24 mouse cellular contexts compared by ENCODE assay signal in the genomic region with DNA sequence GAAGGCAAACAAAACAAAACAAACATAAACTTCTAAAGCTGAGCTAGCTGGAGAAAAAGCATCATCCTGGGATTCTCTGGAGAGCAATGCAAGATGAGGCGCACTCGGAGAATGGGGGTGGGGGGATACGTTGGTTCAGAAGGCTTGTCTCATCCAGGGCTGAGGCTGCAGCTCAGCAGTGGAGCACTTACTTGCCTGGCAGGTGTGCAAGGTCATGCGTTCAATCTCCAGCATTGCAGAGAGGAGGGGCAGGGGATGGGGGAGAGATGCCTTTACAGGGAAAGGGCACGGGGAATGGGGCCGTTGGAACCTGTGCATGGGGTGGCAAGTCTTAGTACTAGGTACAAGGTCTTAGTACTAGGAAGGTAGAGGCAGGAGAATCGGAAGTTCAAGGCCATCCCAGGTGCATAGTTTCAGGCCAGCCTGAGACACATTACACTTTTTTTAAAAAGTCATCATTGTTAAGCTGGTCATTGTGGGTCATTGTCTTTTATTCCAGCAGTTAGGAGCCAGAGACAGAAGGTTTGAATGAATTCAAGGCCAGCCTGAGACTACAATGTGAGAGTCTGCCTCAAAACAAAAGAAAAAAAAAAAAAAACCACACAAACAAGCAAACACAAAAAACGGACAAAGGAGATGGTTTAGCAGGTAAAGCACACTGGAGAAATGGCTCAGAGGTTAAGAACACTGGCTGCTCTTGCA. TPM values are rescaled to one million over a fixed set of nuclear protein-coding genes. Genes with fewer than 3 reads are reported as not detected.
A peak's percentile ranks its signal among the peaks of the same experiment; 100 is the strongest.
DNase-seq lines count a peak whose midpoint lies in the region; ATAC-seq and TF ChIP-seq lines count a peak whose summit lies in the region.
"Had no signal": no experiment of that assay in that cellular context is flagged by ENCODE, and none has a peak within 500 bp of the region (broad histone marks: within the 10 kb centered on the region; RNA-seq: fewer than 3 reads in every experiment).

No protein-coding gene starts in this region.

- no peaks in the 10 kb centered on the region for H3K9me3 ChIP-seq in kidney, postnatal 0 days (replicated peaks; ENCODE audit: low read length)
- H3K9me3 ChIP-seq in kidney, embryonic 16.5 days (ENCODE audit: low read length) = no peaks in the 10 kb centered on the region
- H3K9me3 ChIP-seq in ES-E14 (ENCODE audit: control insufficient read depth, insufficient read depth, low read depth, low read length) = peaks cover 4% of the 10 kb centered on the region; the same call in 1 of the 2 replicates
- no peaks in the 10 kb centered on the region for H3K9me3 ChIP-seq in limb, embryonic 14.5 days (ENCODE audit: control insufficient read depth, low read length)
- H3K9me3 ChIP-seq: embryonic facial prominence, embryonic 12.5 days; forebrain, embryonic 15.5 days; heart, embryonic 15.5 days; hindbrain, embryonic 10.5 days; hindbrain, embryonic 15.5 days had no signal

- TF ChIP-seq POLR2A in heart, adult 2 months (IDR thresholded peaks at IDR 0.05; ENCODE audit: insufficient read depth, low read depth, low read length) = no peak
- no peak for TF ChIP-seq POLR2A in limb, embryonic 14.5 days (IDR thresholded peaks at IDR 0.05; ENCODE audit: borderline replicate concordance, extremely low read depth, insufficient read depth, insufficient read length)

- in situ Hi-C loops in ES-E14 (cut with MboI; ENCODE audit: low sequenced_read_pairs in 2 of 2, unreplicated experiment in 2 of 2) = no loop called here

- WGBS in heart, adult 2 months = 90% methylated on average over 8 of the region's 8 CpGs
- WGBS in kidney, postnatal 0 days = 78% methylated on average over 8 of the region's 8 CpGs
- 66% methylated on average over 8 of the region's 8 CpGs for WGBS in kidney, embryonic 16.5 days
- WGBS in limb, embryonic 14.5 days = 56% methylated on average over 8 of the region's 8 CpGs

- no peak overlapping the region for H3K4me2 ChIP-seq in kidney, postnatal 0 days (ENCODE audit: low read length)
- H3K4me2 ChIP-seq in kidney, embryonic 16.5 days (replicated peaks; ENCODE audit: low read depth, low read length) = no peak overlapping the region
- no peak overlapping the region for H3K4me2 ChIP-seq in limb, embryonic 14.5 days (replicated peaks; ENCODE audit: low read depth, low read length, severe bottlenecking)

- intact Hi-C loops in heart, adult 2 months (cut with DNase I) = no loop called here

- no peaks in the 10 kb centered on the region for H3K79me2 ChIP-seq in heart, adult 2 months (replicated peaks; ENCODE audit: control insufficient read depth, insufficient read depth, low read length)

- H3K9ac ChIP-seq in heart, adult 2 months (ENCODE audit: low read depth, low read length) = no peak overlapping the region
- H3K9ac ChIP-seq in kidney, postnatal 0 days (ENCODE audit: low read depth, low read length) = no peak overlapping the region
- no peak overlapping the region for H3K9ac ChIP-seq in kidney, embryonic 16.5 days (replicated peaks; ENCODE audit: low read length)
- no peak overlapping the region for H3K9ac ChIP-seq in ES-E14 (ENCODE audit: insufficient read depth, low read depth, low read length, poor library complexity, severe bottlenecking)
- H3K9ac ChIP-seq in limb, embryonic 14.5 days (ENCODE audit: low read depth, low read length, severe bottlenecking) = no peak overlapping the region
- H3K9ac ChIP-seq: forebrain, embryonic 15.5 days; hindbrain, embryonic 15.5 days had no signal

- no peak for TF ChIP-seq EP300 in heart, adult 2 months (IDR thresholded peaks at IDR 0.05; ENCODE audit: insufficient read depth, low read depth, low read length)

- no peaks in the 10 kb centered on the region for H3K36me3 ChIP-seq in heart, adult 2 months (ENCODE audit: control insufficient read depth, insufficient read depth, low read length)
- no peaks in the 10 kb centered on the region for H3K36me3 ChIP-seq in kidney, postnatal 0 days (ENCODE audit: insufficient read depth, low read length)
- no peaks in the 10 kb centered on the region for H3K36me3 ChIP-seq in kidney, embryonic 16.5 days (ENCODE audit: insufficient read depth, low read length)
- H3K36me3 ChIP-seq in ES-E14 (ENCODE audit: control insufficient read depth, insufficient read depth, low read length, poor library complexity, severe bottlenecking) = no peaks in the 10 kb centered on the region
- H3K36me3 ChIP-seq in limb, embryonic 14.5 days (ENCODE audit: control insufficient read depth, insufficient read depth, low read length) = no peaks in the 10 kb centered on the region
- H3K36me3 ChIP-seq: embryonic facial prominence, embryonic 12.5 days; forebrain, embryonic 15.5 days; heart, embryonic 15.5 days; hindbrain, embryonic 10.5 days; hindbrain, embryonic 15.5 days had no signal

- peaks cover 15% of the 10 kb centered on the region for H3K27me3 ChIP-seq in heart, adult 2 months (ENCODE audit: control insufficient read depth, insufficient read depth, low read length)
- 0 out of 2 replicates have a peak, but pooled peaks cover 4% of the 10 kb centered on the region for H3K27me3 ChIP-seq in kidney, postnatal 0 days (ENCODE audit: insufficient read depth, low read length)
- H3K27me3 ChIP-seq in kidney, embryonic 16.5 days (ENCODE audit: insufficient read depth, low read length) = peaks cover 8% of the 10 kb centered on the region
- H3K27me3 ChIP-seq in limb, embryonic 14.5 days (ENCODE audit: control insufficient read depth, insufficient read depth, low read length) = peaks cover 9% of the 10 kb centered on the region; the same call in 1 of the 2 replicates
- H3K27me3 ChIP-seq: heart, embryonic 15.5 days had no signal

- no peak overlapping the region for H3K27ac ChIP-seq in heart, adult 2 months
- no peak overlapping the region for H3K27ac ChIP-seq in kidney, postnatal 0 days
- H3K27ac ChIP-seq in kidney, embryonic 16.5 days (ENCODE audit: low read length) = no peak overlapping the region
- no peak overlapping the region for H3K27ac ChIP-seq in ES-E14 (ENCODE audit: insufficient read depth, low read depth, low read length, poor library complexity, severe bottlenecking)
- H3K27ac ChIP-seq in limb, embryonic 14.5 days (replicated peaks; ENCODE audit: low read depth, low read length) = no peak overlapping the region
- H3K27ac ChIP-seq: embryonic facial prominence, embryonic 12.5 days; forebrain, embryonic 15.5 days had no signal

- DNase-seq in heart, adult 11 months = peak; percentile 70
- DNase-seq in heart, adult 2 months = no peak
- DNase-seq in kidney, postnatal 0 days (ENCODE audit: low spot score) = no peak
- no peak for DNase-seq in ES-E14 (ENCODE audit: low read depth, low spot score)
- peak; percentile 2 for DNase-seq in limb, embryonic 14.5 days (ENCODE audit: low spot score)
- no peak for DNase-seq in layer of hippocampus, adult 8-10 months (ENCODE audit: low spot score in 2 of 2)
- DNase-seq: adrenal gland, postnatal 10 days; B cell, adult 2 months; cerebellum, adult 11-12 months; cerebellum, adult 9-10 months; cerebellum, postnatal 25 days; gastrocnemius, postnatal 36 days; heart, postnatal 14 days had no signal

- ATAC-seq in kidney, postnatal 0 days (replicated peaks; ENCODE audit: low FRiP score, low read depth) = no peak
- no peak for ATAC-seq in kidney, embryonic 16.5 days (ENCODE audit: low FRiP score, low TSS enrichment)
- ATAC-seq in limb, embryonic 14.5 days (ENCODE audit: low FRiP score, low read depth) = no peak
- ATAC-seq: CD4-positive, CD25-positive, alpha-beta regulatory T cell, adult 4 months; forebrain, embryonic 15.5 days; inflammation-experienced regulatory T-cells, adult 6 months had no signal

- H3K4me1 ChIP-seq in heart, adult 2 months (ENCODE audit: control insufficient read depth, insufficient read depth, low read length) = peaks cover 1% of the 10 kb centered on the region
- H3K4me1 ChIP-seq in kidney, postnatal 0 days (replicated peaks; ENCODE audit: insufficient read depth, low read length) = peaks cover 21% of the 10 kb centered on the region
- H3K4me1 ChIP-seq in kidney, embryonic 16.5 days (ENCODE audit: insufficient read depth, low read length) = peaks cover 48% of the 10 kb centered on the region
- H3K4me1 ChIP-seq in ES-E14 (ENCODE audit: control insufficient read depth in 2 of 2, insufficient read depth in 2 of 2, low read length in 2 of 2, poor library complexity in 1 of 2) = peaks cover 7% of the 10 kb centered on the region in 2 experiments; a peak in 1 of 4 replicates
- H3K4me1 ChIP-seq in limb, embryonic 14.5 days (ENCODE audit: control insufficient read depth, insufficient read depth, low read length) = peaks cover 54% of the 10 kb centered on the region

- no peak overlapping the region for H3K4me3 ChIP-seq in heart, adult 2 months
- H3K4me3 ChIP-seq in kidney, postnatal 0 days (replicated peaks; ENCODE audit: low read depth, low read length) = no peak overlapping the region
- H3K4me3 ChIP-seq in kidney, embryonic 16.5 days (ENCODE audit: low read length) = no peak overlapping the region
- no peak overlapping the region for H3K4me3 ChIP-seq in ES-E14 (ENCODE audit: insufficient read depth in 1 of 2, low read depth in 1 of 2, low read length in 2 of 2, poor library complexity in 1 of 2, severe bottlenecking in 1 of 2)
- no peak overlapping the region for H3K4me3 ChIP-seq in limb, embryonic 14.5 days (replicated peaks; ENCODE audit: low read length)

- no peak for TF ChIP-seq CTCF in heart, adult 2 months (IDR thresholded peaks at IDR 0.05)
- 0 out of 2 replicates have a peak, but pooled peaks have one; percentile 13 for TF ChIP-seq CTCF in kidney, postnatal 0 days (IDR thresholded peaks at IDR 0.05; ENCODE audit: low read depth)

TF ChIP-seq in ES-E14, 5 proteins besides CTCF, POLR2A, EP300 and RAD21 (continues in another document):
- TF ChIP-seq ZC3H11A (IDR thresholded peaks at IDR 0.05; ENCODE audit: borderline replicate concordance, low read depth, low read length) (no peak), MAFK (IDR thresholded peaks at IDR 0.05; ENCODE audit: insufficient read depth, low read depth, low read length) (no peak)

RNA-seq across cellular contexts. Expression of a gene that starts 1.5 kb away (rescaled TPM):
- 1 to 10 TPM in 1 of 2 experiments, under 1 TPM in 1; 0.91 to 1.1 TPM for total RNA-seq in heart, adult 2 months (2021)
- polyA plus RNA-seq in heart, adult 2 months (2012; rRNA removed) = 1.2 and 1.4 TPM in 2 replicates
- polyA plus RNA-seq in kidney, postnatal 0 days (2015; fragmentation: Nextera tagmentation; extraction: Ambion mirVana) = 20.9 and 23.3 TPM in 2 replicates
- 31.0 and 31.8 TPM in 2 replicates for polyA plus RNA-seq in kidney, embryonic 16.5 days (2015; fragmentation: Nextera tagmentation; extraction: Ambion mirVana)
- 16.8 and 45.7 TPM in 2 replicates for total RNA-seq in ES-E14 (2012; rRNA removed)
- polyA plus RNA-seq in limb, embryonic 14.5 days (2012; rRNA removed) = 49.5 and 60.4 TPM in 2 replicates
- 23.0 and 25.0 TPM in 2 replicates for polyA plus RNA-seq in limb, embryonic 14.5 days (2014; fragmentation: Nextera tagmentation; extraction: Ambion mirVana)
- total RNA-seq in layer of hippocampus, adult 8-10 months (2022) = under 1 TPM; 0.08 to 0.25 (median 0.20) TPM
- polyA plus RNA-seq: CD4-positive, CD25-positive, alpha-beta regulatory T cell, adult 4 months; inflammation-experienced regulatory T-cells, adult 6 months had no signal

RNA-seq across cellular contexts. Expression of a gene that starts 8.9 kb away (rescaled TPM):
- not detected for total RNA-seq in heart, adult 2 months (2021)
- polyA plus RNA-seq in heart, adult 2 months (2012; rRNA removed) = not detected in 2 replicates
- not detected in 2 replicates for polyA plus RNA-seq in kidney, postnatal 0 days (2015; fragmentation: Nextera tagmentation; extraction: Ambion mirVana)
- not detected in 2 replicates for polyA plus RNA-seq in kidney, embryonic 16.5 days (2015; fragmentation: Nextera tagmentation; extraction: Ambion mirVana)
- not detected in 2 replicates for total RNA-seq in ES-E14 (2012; rRNA removed)
- not detected in 2 replicates for polyA plus RNA-seq in limb, embryonic 14.5 days (2012; rRNA removed)
- not detected in 2 replicates for polyA plus RNA-seq in limb, embryonic 14.5 days (2014; fragmentation: Nextera tagmentation; extraction: Ambion mirVana)
- not detected for total RNA-seq in layer of hippocampus, adult 8-10 months (2022)
- total RNA-seq: adrenal gland, postnatal 10 days; gastrocnemius, adult 8-10 months; gastrocnemius, postnatal 36 days; heart, postnatal 14 days had no signal
- polyA plus RNA-seq: CD4-positive, CD25-positive, alpha-beta regulatory T cell, adult 4 months; cortical plate, adult 2 months; embryonic facial prominence, embryonic 12.5 days; forebrain, embryonic 11.5 days; forebrain, embryonic 15.5 days; heart, embryonic 15.5 days; hindbrain, embryonic 10.5 days; hindbrain, embryonic 15.5 days; inflammation-experienced regulatory T-cells, adult 6 months had no signal

Comparison
In these comparisons a context has a peak if more than half of its experiments do, and no peak if none do; other contexts are left out.
1. DNase-seq: peak in heart, adult 11 months (single experiment) and limb, embryonic 14.5 days (single experiment); none in heart, adult 2 months (0 of 2), kidney, postnatal 0 days (single experiment), ES-E14 (single experiment) and layer of hippocampus, adult 8-10 months (0 of 2).